Mouse (Mus musculus) forebrain, embryonic 10.5 days (tissue): Measurements from ENCODE around the gene Olfr653. TPM values are rescaled to one million over a fixed set of nuclear protein-coding genes. Genes with fewer than 3 reads are reported as not detected.

Source experiments
- DNase-seq: peaks from one replicate; pipeline ENCODE4 v3.0.0-alpha.2; 2017; ENCODE audit warnings: low spot score; ENCODE audit errors: extremely low spot score
- H3K27ac ChIP-seq: fragments of 300-500 bp; sonication (generic); 2 replicates; pipeline ENCODE4 v1.5.1; 2016; ENCODE audit warnings: mild to moderate bottlenecking
- H3K27me3 ChIP-seq: fragments of 300-500 bp; sonication (generic); 2 replicates; pipeline ENCODE4 v1.6.1; 2016; ENCODE audit warnings: mild to moderate bottlenecking; ENCODE audit not compliant: poor library complexity, severe bottlenecking
- H3K36me3 ChIP-seq: fragments of 300-500 bp; sonication (generic); replicated peaks from 2 replicates; pipeline ENCODE4 v1.6.1; 2016; ENCODE audit warnings: mild to moderate bottlenecking, moderate library complexity
- H3K4me1 ChIP-seq: fragments of 300-500 bp; sonication (generic); 2 replicates; pipeline ENCODE4 v1.6.1; 2016
- H3K4me3 ChIP-seq: fragments of 300-500 bp; sonication (generic); 2 replicates; pipeline ENCODE4 v1.5.1; 2016; ENCODE audit warnings: mild to moderate bottlenecking, moderate library complexity
- H3K9me3 ChIP-seq: fragments of 300-500 bp; sonication (generic); 2 replicates; pipeline ENCODE4 v1.6.1; 2016; ENCODE audit warnings: mild to moderate bottlenecking, moderate library complexity
- WGBS: fragments of 180-500 bp; shearing (Covaris S2); methylation state at CpG from one replicate; pipeline ENCODE4 v1.1.7; 2016; 5-methylcytosine and 5-hydroxymethylcytosine counted together
- polyA plus RNA-seq: library from polyadenylated mRNA; unstranded; fragments of >200 nt; fragmentation: Nextera tagmentation; extraction: Ambion mirVana; gene quantifications from 2 replicates; pipeline ENCODE4 v1.2.1, GENCODE M21; 2016

The Olfr653 gene
- polyA plus RNA-seq, result not detected in 2 replicates

DNA sequence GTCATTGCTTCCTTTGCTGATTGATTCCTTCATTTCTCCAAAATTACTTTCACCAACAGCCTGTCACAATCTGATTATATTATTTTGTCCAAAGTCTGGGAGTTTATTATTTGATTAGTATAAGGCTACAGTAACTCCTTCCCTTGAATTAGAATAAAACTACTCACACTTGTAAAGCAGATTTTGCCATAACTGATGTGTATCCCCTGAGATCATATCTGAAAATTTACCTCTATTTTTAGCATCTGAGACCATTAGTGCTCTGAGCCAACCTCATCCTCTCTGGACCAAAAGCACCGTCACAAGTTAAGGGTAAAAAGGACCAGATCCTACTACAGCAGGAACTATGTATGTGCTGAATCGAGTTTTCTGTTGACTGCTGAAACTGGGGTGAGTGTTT lies at the start of gene Olfr653:
Olfr653 (plus strand) TSS at position 301 of the 400 bp plus-strand sequence.
- no peak for DNase-seq
- 80% methylated on average over 2 of the region's 2 CpGs for WGBS

DNA sequence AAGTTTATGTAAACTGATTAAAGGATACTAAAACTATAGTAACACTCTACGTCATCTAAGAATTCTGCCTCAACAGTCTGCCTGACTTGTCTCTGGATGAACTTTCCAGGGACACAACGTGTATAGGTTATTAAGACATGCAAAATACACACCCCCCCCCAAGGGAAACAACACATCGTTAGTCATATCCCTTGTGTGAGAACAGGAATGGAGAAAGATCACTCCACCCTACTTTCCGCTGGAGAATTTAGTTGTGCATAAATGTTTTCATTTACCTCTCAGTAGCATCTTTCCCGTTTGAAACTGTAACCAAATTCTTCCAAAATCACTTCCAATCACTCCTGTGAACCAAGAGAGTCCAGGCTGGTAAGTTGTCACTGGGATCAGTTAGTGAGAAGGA lies 27.3 kb upstream of the Olfr653 start, which contains the start of gene Olfr651:
Olfr651 (plus strand) TSS at position 301 of the 400 bp plus-strand sequence.
- 87% methylated on average over 5 of the region's 5 CpGs for WGBS
- DNase-seq, result no peak
- H3K36me3 ChIP-seq, result no peaks in the 10 kb centered on the region
- H3K27me3 ChIP-seq, result no peaks in the 10 kb centered on the region
- no peaks in the 10 kb centered on the region for H3K4me1 ChIP-seq
- no peak within 1 kb of the TSS for H3K4me3 ChIP-seq
- no peaks in the 10 kb centered on the region; the same call in 1 of the 2 replicates for H3K9me3 ChIP-seq
- no peak within 1 kb of the TSS for H3K27ac ChIP-seq

More for the DNA sequence above, at the start of gene Olfr653:
- Histone ChIP-seq H3K4me3 (no peak within 1 kb of the TSS), H3K4me1 (no peaks in the 10 kb centered on the region), H3K9me3 (no peaks in the 10 kb centered on the region), H3K27me3 (no peaks in the 10 kb centered on the region), H3K36me3 (no peaks in the 10 kb centered on the region), H3K27ac (no peak within 1 kb of the TSS)

DNA sequence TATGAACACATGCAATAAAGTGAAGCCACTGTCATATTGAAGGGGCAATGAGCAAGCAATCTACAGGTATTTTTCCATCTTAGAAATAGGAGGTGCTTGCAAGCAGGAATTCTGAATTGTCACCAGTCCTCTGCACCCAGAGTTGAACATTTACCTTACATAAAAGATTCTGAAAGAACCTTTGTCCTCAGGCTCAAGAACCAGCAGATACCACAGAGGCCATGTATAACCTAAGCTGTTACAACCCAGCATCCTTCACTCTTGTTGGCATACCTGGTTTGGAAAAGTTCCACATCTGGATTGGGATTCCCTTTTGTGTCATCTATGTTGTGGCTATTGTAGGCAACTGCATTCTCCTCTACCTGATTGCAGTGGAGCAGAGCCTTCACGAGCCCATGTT lies 24.4 kb upstream of the Olfr653 start:
- Histone ChIP-seq H3K9me3 (no peaks in the 10 kb centered on the region), H3K27me3 (no peaks in the 10 kb centered on the region), H3K4me1 (no peaks in the 10 kb centered on the region), H3K36me3 (no peaks in the 10 kb centered on the region), H3K4me3 (no peak overlapping the region), H3K27ac (no peak overlapping the region)
- DNase-seq, result no peak
- WGBS, result 77% methylated on average over 1 of the region's 1 CpGs

DNA sequence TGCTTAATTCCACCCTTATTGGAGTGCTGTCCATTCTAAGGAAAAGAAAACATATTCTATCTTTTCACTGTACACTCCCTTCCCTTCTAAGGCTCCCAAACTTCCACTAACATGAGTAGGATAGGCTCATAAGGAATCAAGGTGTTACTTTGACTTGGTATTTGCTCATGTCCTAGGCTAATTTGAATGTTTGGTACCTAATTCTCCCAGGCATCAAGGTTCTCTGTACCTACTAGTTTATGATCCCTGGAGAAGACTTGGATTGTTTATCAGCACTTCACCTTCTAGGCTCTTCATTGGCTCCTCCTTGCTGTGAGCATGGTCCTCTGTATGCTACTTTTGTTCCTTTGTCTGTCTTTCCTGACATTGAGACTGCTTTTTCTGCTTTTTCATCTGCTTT lies 16.5 kb upstream of the Olfr653 start, which contains the start of gene Olfr652:
Olfr652 (plus strand) TSS at position 301 of the 400 bp plus-strand sequence.
- no peak for DNase-seq
- no peak within 1 kb of the TSS for H3K27ac ChIP-seq

DNA sequence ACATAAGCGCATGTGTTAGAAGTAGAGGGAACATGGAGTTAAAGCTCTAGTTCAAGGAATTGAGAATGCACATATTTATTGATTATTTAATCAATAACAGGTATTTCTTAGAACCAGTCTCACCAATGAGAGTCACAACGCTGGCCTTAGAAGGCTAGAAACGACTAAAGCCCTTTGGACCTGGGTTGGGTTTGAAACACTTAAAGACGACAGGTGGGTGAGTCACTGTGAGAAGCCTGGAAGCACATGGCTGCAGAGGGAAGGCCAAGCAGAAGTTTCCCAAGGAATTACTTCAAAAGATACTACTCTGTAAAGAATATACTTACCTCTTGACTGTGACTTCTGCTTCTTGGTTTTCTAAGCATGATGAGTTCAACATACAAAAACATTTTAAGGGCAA lies 3.7 kb downstream of the Olfr653 start:
- no peak for DNase-seq
- H3K4me3 ChIP-seq, result no peak overlapping the region
- no peaks in the 10 kb centered on the region for H3K4me1 ChIP-seq
- no peaks in the 10 kb centered on the region for H3K9me3 ChIP-seq
- WGBS, result 91% methylated on average over 4 of the region's 4 CpGs
- H3K27ac ChIP-seq, result no peak overlapping the region
- H3K36me3 ChIP-seq, result no peaks in the 10 kb centered on the region
- H3K27me3 ChIP-seq, result no peaks in the 10 kb centered on the region

More for the DNA sequence above, 16.5 kb upstream of the Olfr653 start, which contains the start of gene Olfr652:
- Histone ChIP-seq H3K4me1 (no peaks in the 10 kb centered on the region), H3K27me3 (no peaks in the 10 kb centered on the region), H3K9me3 (no peaks in the 10 kb centered on the region), H3K36me3 (no peaks in the 10 kb centered on the region), H3K4me3 (no peak within 1 kb of the TSS)

DNA sequence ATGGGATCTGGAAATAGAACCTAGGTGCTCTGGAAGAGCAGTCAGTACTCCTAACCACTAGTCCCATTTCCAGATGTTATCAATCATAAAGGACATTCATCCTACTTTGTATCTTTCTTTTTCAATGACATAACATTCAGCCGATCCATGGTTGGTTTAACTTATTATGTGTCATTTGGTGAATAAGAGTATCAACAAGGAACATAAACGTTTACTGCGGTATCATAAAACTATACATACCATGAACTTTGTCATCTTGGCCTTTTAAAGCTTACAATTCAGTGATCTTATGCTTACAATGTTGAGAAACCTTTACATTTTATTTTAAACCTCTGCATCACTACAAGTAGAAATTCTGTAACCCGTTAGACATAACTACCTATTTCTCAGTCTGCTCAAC lies 4.3 kb downstream of the Olfr653 start:
- no peak overlapping the region for H3K4me3 ChIP-seq
- no peaks in the 10 kb centered on the region for H3K36me3 ChIP-seq
- no peaks in the 10 kb centered on the region for H3K27me3 ChIP-seq
- no peak overlapping the region for H3K27ac ChIP-seq
- no peak for DNase-seq
- H3K4me1 ChIP-seq, result no peaks in the 10 kb centered on the region
- H3K9me3 ChIP-seq, result no peaks in the 10 kb centered on the region
- 90% methylated on average over 4 of the region's 4 CpGs for WGBS

- H3K4me3 ChIP-seq, result no peak within 1 kb of the TSS
- 93% methylated on average over 4 of the region's 4 CpGs for WGBS
- H3K4me1 ChIP-seq, result no peaks in the 10 kb centered on the region
- no peaks in the 10 kb centered on the region for H3K36me3 ChIP-seq
- H3K27ac ChIP-seq, result no peak within 1 kb of the TSS
- H3K9me3 ChIP-seq, result no peaks in the 10 kb centered on the region
- no peaks in the 10 kb centered on the region for H3K27me3 ChIP-seq
- no peak for DNase-seq
These were observed 9.6 kb downstream of the Olfr653 start, which contains the start of gene Olfr654 for GRCm38 (mm10) chr7:104586725-104587124. Gene Olfr654 (plus strand): TSS chr7:104587025.

DNA sequence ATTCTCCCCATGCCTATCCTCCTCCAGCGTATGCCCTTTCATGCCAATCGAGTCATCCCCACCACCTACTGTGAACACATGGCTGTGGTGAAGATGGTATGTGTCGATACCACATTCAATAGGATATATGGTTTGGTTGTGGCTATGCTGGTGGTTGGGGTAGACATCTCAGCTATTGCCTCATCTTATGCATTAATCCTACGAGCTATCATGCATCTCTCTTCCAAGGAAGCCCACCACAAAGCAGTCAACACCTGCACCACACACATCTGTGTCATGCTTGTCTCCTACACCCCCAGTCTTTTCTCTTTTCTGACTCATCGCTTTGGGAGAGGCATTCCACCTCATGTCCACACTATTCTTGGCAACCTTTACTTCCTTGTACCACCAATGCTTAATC lies 11.2 kb downstream of the Olfr653 start:
- Histone ChIP-seq H3K4me1 (no peaks in the 10 kb centered on the region), H3K9me3 (no peaks in the 10 kb centered on the region), H3K4me3 (no peak overlapping the region), H3K36me3 (no peaks in the 10 kb centered on the region), H3K27me3 (no peaks in the 10 kb centered on the region), H3K27ac (no peak overlapping the region)
- 86% methylated on average over 5 of the region's 5 CpGs for WGBS
- no peak for DNase-seq

DNA sequence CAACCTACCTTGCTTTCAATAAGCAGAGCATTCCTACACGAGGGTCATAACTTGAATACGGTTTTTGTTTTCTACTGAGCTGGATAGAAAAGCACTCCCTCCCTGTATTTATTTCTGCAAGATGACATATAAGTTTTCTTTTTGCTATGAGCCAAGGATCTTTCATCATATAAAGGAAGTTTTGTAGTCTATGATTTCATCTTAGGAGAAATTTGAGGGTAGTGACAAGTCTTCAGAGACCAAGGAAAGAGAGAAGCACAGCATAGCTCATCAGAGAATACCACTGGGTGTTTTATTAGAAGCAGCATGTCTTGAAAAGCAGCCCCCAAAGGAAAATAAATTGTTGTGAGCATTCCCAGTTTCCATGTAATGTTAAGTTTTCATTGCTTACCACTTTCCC lies 24.6 kb downstream of the Olfr653 start, which contains the start of gene Olfr655:
Olfr655 (minus strand) TSS at position 101 of the 400 bp plus-strand sequence.
- H3K27me3 ChIP-seq, result no peaks in the 10 kb centered on the region
- no peaks in the 10 kb centered on the region for H3K4me1 ChIP-seq
- no peak for DNase-seq
- no peak within 1 kb of the TSS for H3K27ac ChIP-seq
- WGBS, result 92% methylated on average over 2 of the region's 2 CpGs
- no peaks in the 10 kb centered on the region for H3K36me3 ChIP-seq
- no peak within 1 kb of the TSS for H3K4me3 ChIP-seq
- H3K9me3 ChIP-seq, result no peaks in the 10 kb centered on the region

- Histone ChIP-seq H3K9me3 (no peaks in the 10 kb centered on the region), H3K4me3 (no peak overlapping the region), H3K4me1 (no peaks in the 10 kb centered on the region), H3K27me3 (no peaks in the 10 kb centered on the region), H3K27ac (no peak overlapping the region), H3K36me3 (no peaks in the 10 kb centered on the region)
- peak; percentile 24 for DNase-seq
- 4% methylated on average over 3 of the region's 3 CpGs for WGBS
These were observed 26.1 kb downstream of the Olfr653 start for GRCm38 (mm10) chr7:104603173-104603572.

GRCm38 (mm10) chr7:104604727-104605126 lies 27.6 kb downstream of the Olfr653 start:
- H3K36me3 ChIP-seq, result no peaks in the 10 kb centered on the region
- H3K4me1 ChIP-seq, result no peaks in the 10 kb centered on the region
- no peak overlapping the region for H3K4me3 ChIP-seq
- DNase-seq, result no peak
- H3K27me3 ChIP-seq, result no peaks in the 10 kb centered on the region
- H3K9me3 ChIP-seq, result no peaks in the 10 kb centered on the region
- no peak overlapping the region for H3K27ac ChIP-seq

DNA sequence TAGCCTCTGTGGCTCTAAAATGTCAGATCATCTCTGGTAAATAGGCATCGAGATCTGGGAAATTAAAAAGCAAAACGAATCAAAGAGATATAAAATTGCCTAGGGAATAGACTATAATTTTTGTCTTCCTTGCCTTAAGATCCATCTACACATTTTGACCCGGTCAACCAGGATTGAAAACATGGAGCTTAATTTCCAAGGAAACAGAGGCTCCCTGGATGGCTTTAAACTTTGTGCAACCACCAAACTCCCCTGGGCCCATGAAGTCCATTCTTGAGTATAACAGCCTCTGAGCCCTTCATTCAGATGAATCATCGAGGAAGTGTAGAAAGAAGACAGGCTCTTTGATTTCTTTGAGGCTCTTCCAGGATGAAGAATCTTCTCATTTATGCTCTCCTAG lies 36.5 kb downstream of the Olfr653 start, which contains the start of gene Olfr656:
Olfr656 (plus strand) TSS at position 301 of the 400 bp plus-strand sequence.
- 83% methylated on average over 4 of the region's 4 CpGs for WGBS
- no peaks in the 10 kb centered on the region for H3K9me3 ChIP-seq
- no peak within 1 kb of the TSS for H3K4me3 ChIP-seq
- DNase-seq, result no peak
- no peaks in the 10 kb centered on the region for H3K27me3 ChIP-seq
- no peaks in the 10 kb centered on the region for H3K36me3 ChIP-seq
- H3K27ac ChIP-seq, result no peak within 1 kb of the TSS
- H3K4me1 ChIP-seq, result no peaks in the 10 kb centered on the region

GRCm38 (mm10) chr7:104624494-104624893 lies 47.4 kb downstream of the Olfr653 start, which contains the start of gene Olfr657:
Gene Olfr657 (plus strand): TSS chr7:104624794.
- Histone ChIP-seq H3K4me1 (no peaks in the 10 kb centered on the region), H3K9me3 (no peaks in the 10 kb centered on the region), H3K27me3 (no peaks in the 10 kb centered on the region), H3K4me3 (no peak within 1 kb of the TSS), H3K27ac (no peak within 1 kb of the TSS), H3K36me3 (no peaks in the 10 kb centered on the region)
- no peak for DNase-seq
